Mouse (Mus musculus) E14TG2a.4 (cell line): ENCODE results near the gene Sbk2.

Experiments
- CTCF ChIP-seq: conservative IDR thresholded peaks from 2 replicates; pipeline ENCODE4 v1.5.1; 2014; ENCODE audit warnings: low read length
- NANOG ChIP-seq: IDR thresholded peaks from 2 replicates; pipeline ENCODE4 v1.6.1; 2014; ENCODE audit warnings: borderline replicate concordance, low read length, mixed read lengths

DNA sequence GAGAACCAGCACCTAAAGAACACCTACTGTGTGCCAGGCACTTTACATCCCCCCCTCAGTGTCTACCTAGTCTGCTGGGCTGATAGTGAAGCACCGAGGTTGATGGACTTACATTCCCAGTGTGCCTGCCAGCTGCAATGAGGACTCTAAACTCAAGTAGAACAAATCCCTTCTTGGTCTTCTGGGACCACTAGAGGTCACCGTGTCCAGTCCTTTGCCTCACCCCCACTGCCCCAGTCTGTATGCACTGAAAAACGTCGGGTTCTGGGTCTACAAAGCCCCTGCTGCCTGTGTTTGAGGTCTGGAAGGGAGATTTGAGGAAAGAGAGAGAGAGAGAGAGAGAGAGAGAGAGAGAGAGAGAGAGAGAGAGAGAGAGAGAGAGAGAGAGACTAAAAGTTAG, 39.7 kb downstream of the Sbk2 start:
- no peak; the same call in 1 of the 2 replicates for TF ChIP-seq CTCF
- TF ChIP-seq NANOG: no peak
